Mouse (Mus musculus) mouse trophoblast stem cell (cell line): ENCODE data around the gene Glb1l2.

Experiments used
- in situ Hi-C, 2 experiments: fragments of 300-500 bp; cut with MseI, MboI; formaldehyde crosslinking; loops; 2 replicates in 1 of 2; 3 replicates in 1 of 2; pipeline ENCODE4 v1.15.1; 2025

The Glb1l2 gene

GRCm38 (mm10) chr9:26733206-26733891 is 72.9 kb downstream of the Glb1l2 start, which contains the start of gene B3gat1:
Gene B3gat1 (plus strand): TSS chr9:26733728.
- in situ Hi-C loops = no loop called here

GRCm38 (mm10) chr9:26728556-26728955 is 77.7 kb downstream of the Glb1l2 start:
- in situ Hi-C loops = no loop called here

GRCm38 (mm10) chr9:26727445-26727844 is 78.8 kb downstream of the Glb1l2 start:
- in situ Hi-C loops = no loop called here

- in situ Hi-C loops = no loop called here
Observed at GRCm38 (mm10) chr9:26725709-26726108, 80.6 kb downstream of the Glb1l2 start.

- in situ Hi-C loops = no loop called here
Observed at GRCm38 (mm10) chr9:26721771-26722170, 84.5 kb downstream of the Glb1l2 start.

- in situ Hi-C loops = no loop called here
Observed at GRCm38 (mm10) chr9:26718388-26718787, 87.9 kb downstream of the Glb1l2 start.
